Mouse (Mus musculus) adrenal gland (tissue): Measurements from ENCODE around the gene Cfc1.
"Not testable (repeated sequence)": the region's sequence is repeated elsewhere in the genome, so short reads cannot be mapped to it uniquely, and the experiment has no call there.

ENCODE experiments used
- intact Hi-C: fragments of 180-260 bp; cut with DNase I; formaldehyde crosslinking; loops from one replicate; pipeline ENCODE4 v1.15.1; 2025
- long read RNA-seq, 2 experiments: library from polyadenylated mRNA; unstranded; transcript quantifications; one replicate each; pipeline ENCODE4 v2.0.0; 2020; ENCODE audit warnings: borderline replicate concordance in 1 of 2; ENCODE audit not compliant: insufficient replicate concordance in 1 of 2

Cfc1 gene
- long read RNA-seq, experiment 1, result 0 reads
- long read RNA-seq, experiment 2, result 0 reads

DNA sequence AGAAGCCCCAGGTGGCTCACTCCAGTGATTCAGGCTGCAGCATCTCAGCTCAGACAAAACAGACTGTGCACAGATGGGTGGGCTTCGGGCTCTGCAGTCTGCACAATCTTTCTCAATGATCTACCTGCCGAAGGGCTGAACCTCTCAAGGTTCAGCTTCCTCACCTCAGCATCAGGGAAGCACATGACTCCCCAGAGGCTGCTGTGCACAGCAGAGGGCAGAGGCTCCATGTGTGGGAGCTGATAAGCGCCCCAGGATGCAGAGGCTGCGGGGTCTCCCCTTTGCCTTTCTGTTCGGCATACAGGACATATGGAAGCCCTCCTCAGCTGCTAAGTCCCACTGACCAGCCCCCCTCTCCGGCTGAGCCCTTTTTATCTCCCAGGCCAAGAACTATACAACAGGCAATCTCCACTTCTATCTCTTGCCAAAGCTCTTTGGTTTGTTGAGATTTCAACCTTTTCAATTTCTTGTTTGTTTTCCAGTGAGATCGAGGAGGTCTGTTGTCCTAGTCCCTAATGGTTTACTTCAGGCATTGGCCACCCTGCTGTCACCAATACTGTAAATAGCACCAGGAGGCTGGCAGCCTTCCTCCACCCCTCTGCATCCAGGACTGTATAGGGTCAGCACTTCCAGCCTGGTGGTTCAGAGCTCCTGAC is at the start of gene Cfc1:
Gene Cfc1 (plus strand): TSS at position 606 of the 656 bp plus-strand sequence.
- intact Hi-C loops, result not testable (repeated sequence)

DNA sequence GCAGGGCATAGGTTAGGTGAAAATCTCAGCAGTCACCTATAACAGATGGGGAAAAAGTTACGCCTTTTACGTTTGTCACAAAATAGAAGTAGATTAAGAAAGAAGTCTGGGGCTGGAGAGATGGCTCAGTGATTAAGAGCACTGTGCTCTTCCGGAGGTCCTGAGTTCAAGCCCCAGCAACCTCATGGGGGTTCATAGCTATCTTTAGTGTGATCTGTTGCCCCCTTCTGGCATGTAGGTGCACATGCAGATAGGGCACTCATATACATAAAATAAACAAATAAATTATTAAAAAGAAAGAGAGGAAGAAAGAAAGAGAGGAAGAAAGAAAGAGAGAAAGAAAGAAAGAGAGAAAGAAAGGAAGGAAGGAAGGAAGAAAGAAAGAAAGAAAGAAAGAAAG is 48.1 kb upstream of the Cfc1 start:
- intact Hi-C loops, result no loop called here

- intact Hi-C loops, result no loop called here
Measured at GRCm38 (mm10) chr1:34489852-34490541, 45.5 kb upstream of the Cfc1 start.

DNA sequence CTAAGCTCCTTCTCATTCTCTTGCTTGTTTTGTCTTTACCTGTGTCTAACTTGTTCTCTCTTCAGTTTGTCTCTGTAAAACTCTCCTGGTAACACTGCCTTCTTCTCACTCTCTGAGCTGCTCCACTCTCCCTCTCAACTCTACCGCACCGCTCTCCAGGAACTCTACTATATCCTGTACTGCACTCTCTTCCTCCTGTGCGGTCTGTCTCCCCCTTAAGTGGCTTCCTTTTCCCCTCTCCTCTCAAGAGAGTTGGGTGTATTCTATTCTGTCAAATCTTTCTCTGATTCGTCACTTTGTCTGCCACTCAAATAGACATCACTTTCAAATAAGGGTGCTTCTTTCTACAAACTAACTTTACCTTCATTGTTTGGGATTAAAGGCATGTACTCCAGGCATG is 44.0 kb upstream of the Cfc1 start:
- intact Hi-C loops, result no loop called here

DNA sequence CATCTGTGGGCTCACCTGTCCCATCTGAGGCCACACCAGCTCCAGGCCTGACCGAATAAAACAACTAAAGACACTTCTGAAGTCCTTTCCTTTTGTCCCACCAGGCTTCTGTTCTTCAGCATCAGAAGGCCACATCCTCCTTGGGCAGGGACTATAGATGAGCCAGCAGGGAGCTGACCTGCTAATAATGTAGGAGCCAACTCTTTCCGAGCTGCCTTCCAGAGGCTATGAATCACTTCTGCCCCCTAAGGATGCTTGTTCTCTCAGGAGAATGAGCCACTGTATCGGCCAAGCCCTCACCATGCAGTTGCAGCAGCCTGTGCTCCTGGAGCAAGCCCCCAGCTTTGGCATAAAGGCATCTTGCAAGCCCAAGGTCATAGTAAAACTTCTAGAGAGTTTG is 32.5 kb upstream of the Cfc1 start:
- intact Hi-C loops, result no loop called here

DNA sequence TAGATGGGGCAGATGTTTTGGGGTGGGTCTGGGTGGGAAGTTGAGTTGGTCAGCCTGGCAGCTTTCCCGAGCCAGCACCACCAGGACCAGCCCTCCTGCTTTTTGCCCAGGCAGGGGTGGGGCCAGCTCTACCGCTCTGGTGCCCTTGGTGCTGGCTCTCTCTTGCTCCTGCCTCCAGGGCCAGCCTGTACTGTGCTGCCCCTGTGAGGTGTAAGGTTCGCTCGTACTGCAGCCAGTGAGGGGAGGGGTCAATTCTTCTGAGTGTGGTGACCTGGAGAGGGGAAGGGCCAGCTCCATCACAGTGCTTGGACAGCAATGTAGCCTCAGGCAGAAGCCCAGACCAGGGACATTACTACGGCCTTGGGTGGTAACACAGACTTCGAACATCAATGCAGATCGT is 30.1 kb upstream of the Cfc1 start:
- intact Hi-C loops, result no loop called here

GRCm38 (mm10) chr1:34505970-34506551 is 29.4 kb upstream of the Cfc1 start:
- intact Hi-C loops, result no loop called here

DNA sequence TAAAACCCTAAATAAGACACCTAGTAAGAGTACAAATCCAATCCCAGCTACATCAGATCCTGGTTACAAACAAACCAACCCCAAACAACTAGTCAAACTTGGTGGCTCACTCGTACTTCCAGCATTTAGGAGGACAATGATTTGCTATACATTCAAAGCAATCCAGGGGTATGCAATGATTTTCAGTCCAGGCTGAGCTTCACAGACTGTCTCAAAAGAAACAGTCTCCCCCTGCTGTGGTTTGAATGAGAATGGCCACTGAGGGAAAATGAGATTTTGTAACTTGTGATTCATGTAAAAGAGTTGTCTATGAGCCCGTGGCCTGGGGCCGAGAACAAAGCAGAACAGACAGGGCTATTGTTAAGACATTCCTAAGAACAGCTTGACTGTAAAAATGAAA is 27.5 kb upstream of the Cfc1 start:
- intact Hi-C loops, result no loop called here

DNA sequence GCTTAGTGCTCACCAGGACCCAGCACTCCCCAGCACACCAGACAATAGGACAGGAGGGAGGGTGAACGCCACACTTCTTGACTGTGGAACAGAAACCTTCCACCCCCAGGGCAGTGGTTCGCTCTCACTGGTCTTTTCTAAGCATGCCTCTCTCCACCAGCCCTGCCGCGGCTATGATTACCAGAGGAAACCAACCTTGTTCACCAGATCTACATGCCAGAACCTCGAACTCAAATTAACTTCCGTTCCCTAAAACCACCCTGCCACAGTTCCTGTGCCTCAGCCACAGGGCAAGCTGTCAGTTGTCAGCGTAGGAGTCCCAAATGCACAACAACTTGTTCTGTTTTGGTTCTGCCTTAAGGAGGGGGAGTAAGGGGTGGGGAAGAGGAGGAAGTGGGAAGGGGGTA is 24.9 kb upstream of the Cfc1 start:
- intact Hi-C loops, result no loop called here

GRCm38 (mm10) chr1:34511027-34511426 is 24.4 kb upstream of the Cfc1 start:
- intact Hi-C loops, result no loop called here

- intact Hi-C loops, result no loop called here
Measured at GRCm38 (mm10) chr1:34513068-34513467, 22.4 kb upstream of the Cfc1 start.

DNA sequence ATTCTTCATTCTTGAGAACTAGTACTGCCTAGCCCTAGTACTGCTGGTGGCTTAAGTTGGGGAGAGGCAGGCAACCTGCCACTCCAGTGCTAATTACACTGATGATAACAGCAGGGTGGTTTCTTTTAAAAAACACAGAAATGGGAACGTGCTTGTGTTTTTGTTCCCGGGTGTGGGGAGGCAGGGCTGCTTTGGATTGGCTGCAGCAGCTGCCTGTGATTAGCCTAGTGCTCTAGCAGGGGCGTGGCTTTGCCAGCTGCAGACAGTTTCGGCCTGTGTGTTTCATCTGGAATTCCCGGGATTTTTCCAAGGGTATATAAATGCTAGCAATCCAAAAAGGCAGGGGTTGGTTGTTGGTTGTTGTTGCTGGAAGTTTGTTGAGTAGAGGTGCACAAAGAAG is 18.9 kb upstream of the Cfc1 start:
- intact Hi-C loops, result no loop called here

DNA sequence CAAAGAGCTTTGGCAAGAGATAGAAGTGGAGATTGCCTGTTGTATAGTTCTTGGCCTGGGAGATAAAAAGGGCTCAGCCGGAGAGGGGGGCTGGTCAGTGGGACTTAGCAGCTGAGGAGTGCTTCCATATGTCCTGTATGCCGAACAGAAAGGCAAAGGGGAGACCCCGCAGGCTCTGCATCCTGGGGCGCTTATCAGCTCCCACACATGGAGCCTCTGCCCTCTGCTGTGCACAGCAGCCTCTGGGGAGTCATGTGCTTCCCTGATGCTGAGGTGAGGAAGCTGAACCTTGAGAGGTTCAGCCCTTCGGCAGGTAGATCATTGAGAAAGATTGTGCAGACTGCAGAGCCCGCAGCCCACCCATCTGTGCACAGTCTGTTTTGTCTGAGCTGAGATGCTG is 18.2 kb upstream of the Cfc1 start:
- intact Hi-C loops, result not testable (repeated sequence)

DNA sequence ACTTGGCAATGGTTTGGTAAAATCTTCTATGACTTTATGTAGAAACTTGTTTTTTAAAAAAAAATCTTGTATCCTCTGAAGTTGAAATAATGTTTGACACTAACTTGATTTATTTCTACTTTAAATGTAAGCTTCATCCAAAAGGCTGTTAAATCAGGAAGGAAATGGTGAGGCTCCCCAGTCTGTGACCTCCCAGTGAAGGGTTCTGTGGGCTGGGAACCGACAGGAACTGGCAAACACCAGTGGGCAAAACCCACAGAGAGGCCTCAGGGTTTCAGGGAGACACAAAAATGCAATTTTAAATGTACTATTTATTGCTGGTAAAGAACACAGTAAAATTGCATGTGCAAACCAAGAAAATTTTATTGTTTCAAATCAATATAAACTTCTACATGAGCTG is 17.7 kb upstream of the Cfc1 start:
- intact Hi-C loops, result not testable (repeated sequence)

DNA sequence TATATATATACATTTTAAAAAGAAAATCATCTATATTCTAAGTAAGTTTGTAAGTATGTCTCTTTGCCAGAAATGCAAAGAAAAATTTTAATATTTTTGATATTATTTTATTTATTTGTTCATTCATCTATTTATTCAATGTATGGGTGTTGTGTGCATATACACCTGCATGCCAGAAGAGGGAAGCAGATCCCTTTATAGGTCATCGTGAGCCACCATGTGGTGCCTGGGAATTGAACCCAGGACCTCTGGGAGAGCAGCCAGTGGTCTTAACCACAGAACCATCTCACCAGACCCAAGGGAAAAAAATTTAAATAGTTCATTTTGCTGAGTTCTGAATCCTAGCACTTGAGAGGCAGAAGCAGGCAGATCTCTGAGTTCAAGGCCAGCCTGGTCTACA is 17.2 kb upstream of the Cfc1 start:
- intact Hi-C loops, result no loop called here

- intact Hi-C loops, result no loop called here
Measured at GRCm38 (mm10) chr1:34522205-34522849, 13.1 kb upstream of the Cfc1 start.

DNA sequence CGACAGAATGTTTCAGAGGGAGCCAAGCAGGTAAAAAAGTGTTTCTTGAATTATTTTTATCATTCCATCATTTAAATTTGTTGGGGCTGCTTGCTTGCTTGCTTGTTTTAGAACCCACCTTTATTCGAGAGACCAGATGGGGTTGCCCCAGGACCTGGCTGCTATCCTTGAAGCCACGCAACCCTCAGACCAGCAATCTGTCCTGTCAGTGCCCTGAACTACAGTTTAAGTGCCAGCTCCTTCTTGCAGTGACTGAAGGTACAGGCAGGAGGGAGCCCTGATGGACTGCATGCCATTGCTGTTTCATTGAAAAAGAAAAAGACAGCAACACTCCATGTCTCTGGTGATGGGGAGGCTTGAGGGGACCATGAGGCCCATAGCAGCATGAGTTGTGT is 12.6 kb upstream of the Cfc1 start:
- intact Hi-C loops, result no loop called here

DNA sequence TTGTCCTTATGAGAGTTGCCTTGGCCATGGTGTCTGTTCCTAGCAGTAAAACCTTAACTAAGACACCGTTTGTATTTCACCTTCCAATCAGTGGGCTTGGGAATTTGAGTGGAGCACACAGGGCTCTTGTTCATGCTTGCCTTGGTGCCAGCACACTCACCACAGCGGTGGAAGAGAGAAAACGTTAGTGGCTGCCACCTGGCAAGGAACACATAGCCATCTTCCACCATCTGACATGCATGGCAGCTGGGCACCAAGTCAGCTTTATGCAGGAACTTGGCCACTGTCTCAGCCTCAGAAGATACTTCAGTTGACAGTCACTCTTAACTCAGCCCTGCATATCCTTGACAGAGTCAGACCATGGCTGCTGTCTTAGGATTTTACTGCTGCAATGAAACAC is 11.8 kb upstream of the Cfc1 start:
- intact Hi-C loops, result no loop called here

- intact Hi-C loops, result not testable (repeated sequence)
Measured at GRCm38 (mm10) chr1:34534574-34534973, 874 bp upstream of the Cfc1 start.

- intact Hi-C loops, result no loop called here
Measured at GRCm38 (mm10) chr1:34536291-34536766, 881 bp downstream of the Cfc1 start.

- intact Hi-C loops, result no loop called here
Measured at GRCm38 (mm10) chr1:34536767-34537485, 1.5 kb downstream of the Cfc1 start.
